Mouse (Mus musculus): ENCODE measurements around the gene Atf7ip.

Gene Atf7ip

DNA sequence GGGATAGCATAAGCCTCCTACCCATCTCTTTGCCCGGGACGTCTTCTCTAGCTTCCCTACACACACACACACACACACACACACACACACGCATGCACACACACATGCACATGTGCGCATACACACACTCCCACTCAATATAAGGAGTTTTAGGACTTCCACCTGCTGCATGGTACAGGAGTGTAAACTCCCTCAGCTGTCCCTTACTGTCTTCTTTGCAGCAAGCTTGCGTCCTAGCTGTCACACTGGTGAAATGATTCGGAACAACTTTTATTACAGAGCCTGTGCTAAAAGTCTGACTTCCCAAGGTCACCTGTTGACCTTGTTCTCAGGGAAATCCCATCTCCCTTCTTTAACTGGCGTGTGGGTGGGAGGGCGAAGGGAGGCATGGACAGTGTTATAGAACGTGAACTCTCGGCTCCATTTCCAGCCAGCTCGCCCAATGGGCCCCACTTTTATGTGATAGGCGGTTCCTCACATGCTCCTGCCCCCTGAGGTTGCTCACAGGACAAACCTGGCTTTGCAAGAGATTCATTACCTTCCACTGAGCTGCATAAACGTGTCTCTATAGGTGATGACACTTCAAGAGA lies 126.1 kb downstream of the Atf7ip start:
- in situ Hi-C loops (cut with MboI, MseI): loop anchor here (10.0 kb wide), 1 partner anchor 353 kb away; no protein-coding TSS in a partner anchor

- in situ Hi-C loops (cut with MboI, MseI): loop anchor here (10.0 kb wide), 1 partner anchor 352 kb away; no protein-coding TSS in a partner anchor
Observed at GRCm38 (mm10) chr6:136633154-136633553, 127.2 kb downstream of the Atf7ip start.

DNA sequence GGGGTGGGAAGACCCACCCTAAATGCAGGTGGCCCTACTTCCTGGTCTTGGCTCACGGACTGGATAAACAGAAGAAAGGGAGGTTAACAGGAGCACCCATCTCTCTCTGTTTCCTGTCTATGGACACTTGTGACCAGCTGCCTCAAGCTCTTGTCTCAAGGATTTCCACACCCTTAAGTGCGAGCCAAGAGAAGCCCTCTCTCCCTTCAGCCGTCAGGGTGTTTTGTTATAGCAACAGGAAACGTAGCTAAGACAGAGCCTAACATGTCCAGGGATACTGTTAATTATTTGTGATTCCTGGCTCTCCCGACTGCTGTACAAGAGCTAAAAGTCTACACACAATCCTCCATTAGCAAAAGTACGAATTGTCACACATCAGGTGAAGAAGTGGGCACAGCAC lies 127.8 kb downstream of the Atf7ip start:
- in situ Hi-C loops (cut with MboI, MseI): loop anchor here (10.0 kb wide), 1 partner anchor 351 kb away; no protein-coding TSS in a partner anchor

GRCm38 (mm10) chr6:136634982-136635381 lies 129.0 kb downstream of the Atf7ip start:
- in situ Hi-C loops (cut with MboI, MseI): loop anchor here (10.0 kb wide), 1 partner anchor 350 kb away; no protein-coding TSS in a partner anchor

DNA sequence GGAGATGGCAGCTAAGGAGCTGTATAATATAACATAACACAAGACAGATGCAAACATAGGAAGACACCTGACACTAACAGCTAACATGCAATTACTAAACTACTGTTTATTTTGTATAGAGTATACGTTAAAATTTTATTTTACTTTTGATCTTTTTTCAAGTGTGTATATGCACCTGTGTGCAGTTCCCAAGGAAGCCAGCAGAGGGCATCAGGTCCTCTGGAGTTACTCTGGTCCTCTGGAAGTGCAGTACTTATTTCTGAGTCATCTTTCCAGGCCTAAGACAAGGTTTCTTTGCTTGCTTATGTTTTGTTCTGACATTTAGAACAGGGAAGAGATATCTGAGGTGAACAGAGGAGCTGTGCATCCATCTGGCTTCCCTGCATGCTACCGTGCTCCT lies 138.2 kb downstream of the Atf7ip start:
- in situ Hi-C loops (cut with MboI, MseI): no loop called here

DNA sequence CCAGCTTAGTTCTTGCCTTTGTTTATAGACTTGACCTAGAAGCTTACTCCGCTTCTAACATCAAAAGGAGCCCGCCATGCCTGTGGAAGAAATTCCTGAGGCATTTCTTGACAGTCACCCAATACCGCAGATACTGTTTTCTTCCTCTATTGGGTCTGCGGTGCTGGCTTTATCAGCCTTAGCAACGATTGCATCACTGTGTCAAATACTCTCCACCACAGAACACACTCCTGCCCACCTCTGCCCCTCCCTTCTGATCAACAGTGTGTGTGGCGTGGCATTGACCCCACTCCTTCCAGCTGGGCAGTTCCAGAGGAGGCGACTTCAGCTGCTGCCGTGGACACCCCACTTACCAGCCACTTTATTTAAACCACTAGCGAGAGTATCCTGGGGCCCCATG lies 139.8 kb downstream of the Atf7ip start:
- in situ Hi-C loops (cut with MboI, MseI): loop anchor here (5.0 kb wide), 1 partner anchor 82 kb away; no protein-coding TSS in a partner anchor

GRCm38 (mm10) chr6:136646207-136646606 lies 140.2 kb downstream of the Atf7ip start:
- in situ Hi-C loops (cut with MboI, MseI): loop anchor here (5.0 kb wide), 1 partner anchor 81 kb away; no protein-coding TSS in a partner anchor

DNA sequence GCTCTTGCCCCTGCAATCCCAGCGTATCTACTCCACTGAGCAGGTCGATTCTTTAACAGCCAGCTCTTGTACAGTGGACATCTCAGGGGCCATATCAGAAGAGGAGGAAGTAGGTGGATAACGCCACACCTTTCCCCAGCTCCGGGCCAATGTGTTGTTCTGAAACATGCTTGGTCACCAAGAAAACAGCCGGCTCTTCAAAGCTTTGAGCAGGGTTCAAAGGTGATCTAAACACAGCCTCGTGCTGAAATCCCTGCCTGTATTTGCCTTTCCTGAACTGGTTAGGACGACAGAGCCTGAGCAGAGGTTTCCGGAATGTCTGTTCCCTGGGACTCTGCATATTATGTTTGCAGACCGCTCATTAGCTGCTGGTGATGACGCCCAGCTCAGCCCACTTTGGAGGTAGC lies 141.5 kb downstream of the Atf7ip start:
- in situ Hi-C loops (cut with MboI, MseI): loop anchor here (5.0 kb wide), 1 partner anchor 80 kb away; no protein-coding TSS in a partner anchor

DNA sequence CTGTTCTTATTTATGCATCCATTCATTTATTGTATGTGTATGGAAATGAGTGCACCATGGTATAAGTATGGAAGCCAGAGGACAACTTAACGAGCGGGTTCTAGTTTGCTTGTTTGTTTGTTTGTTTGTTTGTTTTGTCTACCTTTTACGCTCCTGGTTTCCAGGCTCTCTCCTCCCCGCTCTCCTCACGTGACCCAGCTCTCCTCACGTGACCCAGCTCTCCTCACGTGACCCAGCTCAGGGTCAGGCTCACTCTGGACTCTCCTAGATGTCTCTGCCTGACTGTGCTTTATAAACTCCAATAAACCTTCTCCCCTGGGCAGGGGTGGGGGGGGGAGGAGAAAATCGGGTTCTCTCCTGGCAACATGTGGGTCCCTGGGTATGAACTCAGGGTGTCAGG lies 144.7 kb downstream of the Atf7ip start:
- in situ Hi-C loops (cut with MboI, MseI): no loop called here

DNA sequence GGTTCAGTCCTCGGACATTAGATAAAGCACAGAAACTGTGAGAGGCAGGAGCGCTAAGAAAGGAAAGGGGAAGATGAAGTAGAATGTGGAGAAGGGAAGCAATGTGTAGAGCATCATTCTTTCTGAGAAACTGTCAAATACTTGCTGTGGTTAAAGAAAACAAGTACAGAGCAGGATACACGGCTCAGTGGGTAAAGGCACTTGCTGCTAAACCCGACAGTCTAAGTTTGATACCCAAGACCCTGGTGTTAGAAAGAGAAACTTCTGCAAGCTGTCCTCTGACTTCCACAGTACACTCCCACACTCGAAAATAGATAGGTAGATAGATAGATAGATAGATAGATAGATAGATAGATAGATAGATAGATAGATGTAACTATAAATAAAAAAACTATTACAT lies 147.4 kb downstream of the Atf7ip start:
- in situ Hi-C loops (cut with MboI, MseI): no loop called here

DNA sequence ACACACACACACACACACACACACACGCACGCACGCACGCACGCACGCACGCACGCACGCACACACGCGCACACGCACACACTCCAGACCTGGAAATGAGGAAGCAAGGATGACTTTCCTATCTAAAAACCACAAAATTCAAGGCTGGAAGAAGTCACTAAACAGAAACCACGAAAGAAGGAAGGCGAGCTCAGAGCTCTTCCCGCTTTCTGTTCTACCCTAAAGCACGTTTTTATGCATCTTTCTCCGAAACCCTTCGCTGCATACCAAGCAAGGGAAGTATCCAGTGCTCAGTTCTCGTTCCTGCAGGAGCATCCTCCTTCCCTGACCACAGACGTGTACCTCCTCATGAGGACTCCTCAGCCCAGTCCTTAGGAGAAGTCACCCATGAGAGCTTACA lies 148.5 kb downstream of the Atf7ip start:
- in situ Hi-C loops (cut with MboI, MseI): no loop called here

DNA sequence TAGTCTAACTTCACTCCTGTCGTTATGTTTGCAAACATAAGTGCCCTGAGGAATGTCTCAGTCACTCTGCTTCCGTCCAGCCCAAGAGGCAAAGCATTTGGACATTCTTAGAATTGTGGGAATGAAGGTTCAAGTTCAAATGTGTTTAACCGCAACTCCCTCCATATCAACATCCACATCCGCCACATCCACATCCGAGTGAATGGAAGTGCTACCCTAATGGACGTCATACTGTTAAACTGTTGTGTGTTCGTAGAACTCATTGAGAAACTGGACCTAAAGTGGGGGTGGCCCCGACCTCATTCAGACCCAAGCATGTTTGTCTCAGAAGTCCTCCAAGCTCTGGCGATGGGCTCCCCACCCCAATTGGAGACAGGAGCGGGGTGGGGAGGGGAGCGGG lies 149.8 kb downstream of the Atf7ip start:
- in situ Hi-C loops (cut with MboI, MseI): no loop called here

DNA sequence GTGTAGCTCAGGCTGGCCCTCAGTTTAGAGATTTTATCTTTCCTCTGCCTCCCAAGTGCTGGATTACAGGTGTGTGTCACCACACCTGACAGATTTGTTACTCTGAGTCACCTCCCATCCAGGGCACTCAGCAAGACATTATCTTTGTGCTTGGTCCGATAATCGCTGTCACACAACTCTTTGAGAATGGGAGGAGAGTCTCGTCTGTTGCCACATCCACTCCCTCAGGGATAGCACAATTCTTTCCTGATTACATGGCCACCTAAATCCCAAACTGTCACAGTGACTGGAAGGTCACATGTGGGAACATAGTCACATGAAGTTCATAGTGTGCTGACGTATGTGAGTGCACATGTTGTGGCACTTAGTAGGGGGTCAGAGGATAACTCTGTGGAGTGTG lies 152.3 kb downstream of the Atf7ip start:
- in situ Hi-C loops (cut with MboI, MseI): no loop called here

DNA sequence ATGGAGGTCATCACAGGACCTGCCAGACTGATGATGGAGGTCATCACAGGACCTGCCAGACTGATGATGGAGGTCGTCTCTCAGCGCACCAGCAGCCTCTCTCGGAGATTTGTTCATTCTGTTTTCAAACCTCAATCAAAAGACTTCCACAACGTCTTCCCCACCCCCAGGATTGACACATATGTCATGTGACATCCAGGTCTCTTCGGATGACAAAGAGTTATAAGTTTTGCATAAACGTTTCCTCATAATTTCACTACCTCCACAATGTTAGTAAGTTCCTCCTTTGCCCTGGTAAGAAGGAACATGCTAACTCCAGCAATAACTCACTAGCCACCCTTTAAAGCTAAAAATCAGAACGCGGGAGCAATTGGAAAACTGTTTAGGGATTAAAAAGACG lies 153.3 kb downstream of the Atf7ip start:
- in situ Hi-C loops (cut with MboI, MseI): no loop called here
